Mouse (Mus musculus): ENCODE measurements around the gene Ldb2. TPM values are rescaled to one million over a fixed set of nuclear protein-coding genes. Genes with fewer than 3 reads are reported as not detected.

The Ldb2 gene
- 72.1 and 73.9 TPM in 2 replicates for polyA plus RNA-seq (2014; fragmentation: Nextera tagmentation; extraction: Ambion mirVana)

DNA sequence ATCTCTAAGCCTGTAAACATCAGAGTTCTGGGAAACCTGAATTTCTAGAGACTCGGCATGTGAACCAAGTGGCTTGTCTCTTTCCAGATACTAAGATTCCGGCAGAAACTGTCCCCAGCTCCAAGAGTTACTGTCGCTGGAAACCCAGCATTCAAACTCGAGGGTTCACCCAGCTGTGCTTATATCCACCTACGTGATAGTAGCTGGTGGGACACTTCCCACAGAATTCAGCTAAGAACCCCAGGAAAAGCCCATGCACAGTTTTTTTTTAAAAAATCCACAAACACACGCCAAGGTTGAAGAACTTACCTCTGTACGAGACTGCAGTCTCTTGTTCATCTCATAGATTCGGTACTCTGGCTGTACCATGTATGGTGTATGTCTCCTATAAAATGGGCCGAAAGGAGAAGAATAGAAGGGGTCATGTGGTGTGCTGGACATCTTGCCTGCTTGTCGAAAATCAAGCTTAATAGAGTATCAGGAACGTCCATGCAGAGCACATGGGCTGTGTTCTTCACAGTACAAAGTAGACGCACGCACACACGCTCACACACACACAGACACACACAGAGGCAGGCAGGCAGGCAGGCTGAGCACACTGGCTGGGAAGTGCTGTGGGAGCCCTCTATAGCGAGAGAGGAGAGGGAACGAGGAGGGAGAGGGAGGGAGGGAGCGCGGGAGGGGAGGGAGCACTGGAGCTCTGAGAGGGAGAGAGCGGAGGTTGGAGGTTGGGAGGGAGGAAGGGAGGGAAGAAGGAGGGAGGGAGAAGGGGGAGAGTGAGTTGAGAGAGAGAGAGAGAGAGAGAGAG is at the start of gene Ldb2:
Gene Ldb2 (minus strand): TSS at position 628 of the 808 bp plus-strand sequence.
- peaks cover 4% of the 10 kb centered on the region for H3K4me1 ChIP-seq (ENCODE audit: control insufficient read depth, insufficient read depth, low read length)
- H3K27me3 ChIP-seq (replicated peaks; ENCODE audit: control insufficient read depth, insufficient read depth, low read length): no peaks in the 10 kb centered on the region
- H3K27ac ChIP-seq (ENCODE audit: low read depth, low read length): peak within 1 kb of the TSS; percentile 49; the same call in 1 of the 2 replicates
- H3K4me2 ChIP-seq (ENCODE audit: low read length): peak within 1 kb of the TSS; percentile 60
- peak; percentile 82 for DNase-seq (ENCODE audit: low spot score)
- 2% methylated on average over 19 of the region's 19 CpGs for WGBS
- peak; percentile 93 for ATAC-seq
- no peaks in the 10 kb centered on the region for H3K9me3 ChIP-seq (replicated peaks; ENCODE audit: control insufficient read depth, low read length)
- peak within 1 kb of the TSS; percentile 38 for H3K4me3 ChIP-seq (ENCODE audit: low read depth, low read length)
- H3K9ac ChIP-seq (ENCODE audit: low read length): peak within 1 kb of the TSS; percentile 63
- H3K36me3 ChIP-seq (ENCODE audit: control insufficient read depth, insufficient read depth, low read length): no peaks in the 10 kb centered on the region

DNA sequence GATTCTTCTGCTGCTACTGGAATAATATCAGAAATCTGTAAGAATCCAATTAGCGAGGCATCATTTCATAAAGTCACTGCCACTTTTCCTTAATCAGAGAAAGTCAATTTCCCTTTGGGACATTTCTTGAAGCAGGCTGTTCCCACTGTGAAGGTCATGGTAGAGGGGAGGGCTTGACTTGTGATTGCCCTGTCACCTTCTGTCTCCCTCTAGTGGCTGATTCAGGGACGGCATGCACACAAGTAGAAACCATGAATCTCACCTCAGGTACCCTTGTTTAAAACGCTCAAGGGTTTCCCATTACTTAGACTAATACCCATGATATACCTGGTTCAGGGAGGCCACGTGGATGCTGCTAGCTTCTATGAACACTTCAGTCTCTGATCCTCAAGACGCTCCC is 31.8 kb upstream of the Ldb2 start:
- no peak for DNase-seq (ENCODE audit: low spot score)
- no peaks in the 10 kb centered on the region for H3K9me3 ChIP-seq (replicated peaks; ENCODE audit: control insufficient read depth, low read length)
- ATAC-seq: no peak
- no peak overlapping the region for H3K4me2 ChIP-seq (ENCODE audit: low read length)
- no peaks in the 10 kb centered on the region for H3K4me1 ChIP-seq (ENCODE audit: control insufficient read depth, insufficient read depth, low read length)
- H3K4me3 ChIP-seq (ENCODE audit: low read depth, low read length): no peak overlapping the region
- 61% methylated on average over 5 of the region's 5 CpGs for WGBS
- no peaks in the 10 kb centered on the region for H3K27me3 ChIP-seq (replicated peaks; ENCODE audit: control insufficient read depth, insufficient read depth, low read length)
- H3K36me3 ChIP-seq (ENCODE audit: control insufficient read depth, insufficient read depth, low read length): no peaks in the 10 kb centered on the region
- no peak overlapping the region for H3K27ac ChIP-seq (ENCODE audit: low read depth, low read length)
- H3K9ac ChIP-seq (ENCODE audit: low read length): no peak overlapping the region

DNA sequence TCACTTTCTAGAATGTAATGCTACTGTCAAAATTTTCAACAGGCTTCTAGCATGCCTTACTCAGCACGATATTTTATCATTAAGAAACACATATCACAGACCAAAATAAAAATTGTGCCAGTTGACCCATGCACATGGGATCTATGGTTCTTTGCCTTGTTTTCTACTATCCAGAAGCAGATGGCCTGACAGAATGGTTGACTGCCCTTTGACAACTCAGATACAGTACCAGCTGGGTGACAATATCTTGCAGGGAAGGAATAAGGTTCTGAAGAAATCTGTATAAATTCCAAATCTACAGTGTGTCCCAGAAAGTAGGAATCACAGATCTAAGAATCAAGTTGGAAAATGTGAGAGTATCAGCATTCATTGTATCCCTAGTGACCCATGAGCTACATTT is 16.0 kb upstream of the Ldb2 start:
- H3K27ac ChIP-seq (ENCODE audit: low read depth, low read length): no peak overlapping the region
- no peaks in the 10 kb centered on the region for H3K27me3 ChIP-seq (replicated peaks; ENCODE audit: control insufficient read depth, insufficient read depth, low read length)
- H3K9me3 ChIP-seq (replicated peaks; ENCODE audit: control insufficient read depth, low read length): no peaks in the 10 kb centered on the region
- no peaks in the 10 kb centered on the region for H3K36me3 ChIP-seq (ENCODE audit: control insufficient read depth, insufficient read depth, low read length)
- ATAC-seq (no peak), DNase-seq (ENCODE audit: low spot score) (no peak)
- no peak overlapping the region for H3K9ac ChIP-seq (ENCODE audit: low read length)
- no peaks in the 10 kb centered on the region for H3K4me1 ChIP-seq (ENCODE audit: control insufficient read depth, insufficient read depth, low read length)
- H3K4me2 ChIP-seq (ENCODE audit: low read length): no peak overlapping the region
- no peak overlapping the region for H3K4me3 ChIP-seq (ENCODE audit: low read depth, low read length)
- 84% methylated on average over 1 of the region's 1 CpGs for WGBS

DNA sequence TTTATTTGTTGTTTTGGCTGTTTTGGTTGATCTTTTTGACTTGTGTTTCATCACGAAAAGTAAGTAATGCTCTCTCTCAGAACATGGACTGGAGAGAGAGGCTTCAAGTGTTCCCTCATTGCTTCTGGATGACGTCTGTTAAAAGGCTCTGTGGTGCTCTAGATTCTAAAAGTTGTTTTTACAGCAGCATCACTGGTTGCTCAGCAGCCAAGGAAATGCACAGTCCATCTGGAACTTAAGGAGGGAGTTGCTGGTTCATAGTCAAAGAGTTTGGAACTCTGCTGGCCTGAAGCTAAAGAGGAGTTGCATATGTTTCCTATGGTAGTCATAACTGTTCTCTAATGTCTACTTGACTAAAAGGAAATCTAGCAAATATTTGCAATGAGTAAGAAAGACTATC is 6.5 kb upstream of the Ldb2 start:
- Histone ChIP-seq H3K4me2 (ENCODE audit: low read length) (no peak overlapping the region), H3K9me3 (replicated peaks; ENCODE audit: control insufficient read depth, low read length) (no peaks in the 10 kb centered on the region), H3K4me1 (ENCODE audit: control insufficient read depth, insufficient read depth, low read length) (no peaks in the 10 kb centered on the region), H3K4me3 (ENCODE audit: low read depth, low read length) (no peak overlapping the region), H3K36me3 (ENCODE audit: control insufficient read depth, insufficient read depth, low read length) (no peaks in the 10 kb centered on the region), H3K9ac (ENCODE audit: low read length) (no peak overlapping the region), H3K27ac (ENCODE audit: low read depth, low read length) (no peak overlapping the region), H3K27me3 (replicated peaks; ENCODE audit: control insufficient read depth, insufficient read depth, low read length) (no peaks in the 10 kb centered on the region)
- ATAC-seq: no peak
- WGBS: 87% methylated on average over 2 of the region's 2 CpGs
- no peak for DNase-seq (ENCODE audit: low spot score)

DNA sequence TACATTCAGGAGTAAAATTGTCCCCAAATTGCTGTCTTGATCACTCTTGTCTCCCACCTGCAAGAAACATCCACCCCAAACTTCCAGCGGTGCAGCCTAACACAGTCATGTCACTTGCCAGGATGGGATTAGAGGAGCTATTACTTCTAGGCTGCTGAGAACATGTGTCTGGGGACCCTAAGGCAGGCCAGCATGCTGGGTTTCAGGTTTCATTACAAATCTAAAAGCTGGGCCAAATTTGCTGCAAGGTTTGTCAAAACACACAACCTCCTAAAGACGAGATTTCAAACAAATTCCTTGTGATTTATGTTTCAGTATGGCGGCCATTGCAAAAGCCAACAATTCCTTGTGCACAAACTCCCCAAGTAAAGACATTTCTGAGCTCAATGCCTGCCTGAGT is 1.6 kb upstream of the Ldb2 start:
- H3K4me1 ChIP-seq (ENCODE audit: control insufficient read depth, insufficient read depth, low read length): peaks cover 4% of the 10 kb centered on the region
- H3K27me3 ChIP-seq (replicated peaks; ENCODE audit: control insufficient read depth, insufficient read depth, low read length): no peaks in the 10 kb centered on the region
- H3K36me3 ChIP-seq (ENCODE audit: control insufficient read depth, insufficient read depth, low read length): no peaks in the 10 kb centered on the region
- H3K4me2 ChIP-seq (ENCODE audit: low read length): no peak overlapping the region
- no peaks in the 10 kb centered on the region for H3K9me3 ChIP-seq (replicated peaks; ENCODE audit: control insufficient read depth, low read length)
- H3K9ac ChIP-seq (ENCODE audit: low read length): no peak overlapping the region
- no peak overlapping the region for H3K4me3 ChIP-seq (ENCODE audit: low read depth, low read length)
- ATAC-seq (no peak), DNase-seq (ENCODE audit: low spot score) (no peak)
- no peak overlapping the region for H3K27ac ChIP-seq (ENCODE audit: low read depth, low read length)
- 30% methylated on average over 3 of the region's 3 CpGs for WGBS

DNA sequence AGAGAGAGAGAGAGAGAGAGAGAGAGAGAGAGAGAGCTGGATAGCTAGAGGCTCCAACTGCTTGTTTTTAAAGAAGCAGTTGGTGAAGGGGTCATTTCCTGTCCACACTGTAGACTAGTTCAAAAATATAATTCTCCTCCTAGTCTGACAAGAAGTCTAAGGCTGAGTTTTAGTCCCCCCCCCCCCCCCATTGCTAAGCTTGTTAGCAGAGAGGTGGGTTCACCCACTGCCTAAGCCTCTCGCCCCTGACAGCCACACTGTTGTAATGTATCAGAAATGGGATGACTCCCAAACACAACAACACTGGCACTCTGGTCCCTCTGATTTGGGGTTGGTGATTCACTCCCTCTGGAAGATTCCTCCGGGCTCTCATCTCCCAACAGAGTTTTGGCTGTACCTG is 381 bp upstream of the Ldb2 start:
- DNase-seq (ENCODE audit: low spot score): peak; percentile 9
- Histone ChIP-seq H3K4me1 (ENCODE audit: control insufficient read depth, insufficient read depth, low read length) (peaks cover 4% of the 10 kb centered on the region), H3K9ac (ENCODE audit: low read length) (peak overlapping the region; percentile 63; the same call in 1 of the 2 replicates), H3K9me3 (replicated peaks; ENCODE audit: control insufficient read depth, low read length) (no peaks in the 10 kb centered on the region), H3K36me3 (ENCODE audit: control insufficient read depth, insufficient read depth, low read length) (no peaks in the 10 kb centered on the region), H3K4me3 (ENCODE audit: low read depth, low read length) (no peak overlapping the region), H3K27ac (ENCODE audit: low read depth, low read length) (no peak overlapping the region), H3K27me3 (replicated peaks; ENCODE audit: control insufficient read depth, insufficient read depth, low read length) (no peaks in the 10 kb centered on the region), H3K4me2 (ENCODE audit: low read length) (peak overlapping the region; percentile 60)
- WGBS: 12% methylated on average over 2 of the region's 2 CpGs
- ATAC-seq: peak; percentile 56

DNA sequence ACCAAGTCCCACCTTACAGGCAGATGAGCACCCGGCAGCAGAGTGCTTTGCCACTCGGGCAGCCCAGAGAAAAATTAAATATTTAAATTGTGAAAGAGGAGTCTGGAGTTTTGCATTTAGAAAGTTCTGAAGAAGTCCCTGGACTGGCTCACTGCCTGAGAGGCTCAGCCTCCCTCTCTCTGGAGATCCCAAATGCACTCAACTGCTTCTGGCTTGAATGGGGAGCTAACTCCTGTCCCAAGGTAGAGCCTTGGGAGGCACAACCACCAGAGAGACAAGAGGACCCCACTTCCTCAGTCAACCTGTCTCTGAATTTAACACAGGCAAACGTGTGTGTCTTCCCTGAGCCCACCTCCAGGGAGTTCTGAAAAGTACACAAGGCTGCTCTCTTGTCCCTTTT is 987 bp downstream of the Ldb2 start:
- Histone ChIP-seq H3K9ac (ENCODE audit: low read length) (peak overlapping the region; percentile 63), H3K4me3 (ENCODE audit: low read depth, low read length) (peak overlapping the region; percentile 38), H3K9me3 (replicated peaks; ENCODE audit: control insufficient read depth, low read length) (no peaks in the 10 kb centered on the region), H3K4me1 (ENCODE audit: control insufficient read depth, insufficient read depth, low read length) (peaks cover 4% of the 10 kb centered on the region), H3K27me3 (replicated peaks; ENCODE audit: control insufficient read depth, insufficient read depth, low read length) (no peaks in the 10 kb centered on the region), H3K36me3 (ENCODE audit: control insufficient read depth, insufficient read depth, low read length) (no peaks in the 10 kb centered on the region), H3K4me2 (ENCODE audit: low read length) (peak overlapping the region; percentile 60), H3K27ac (ENCODE audit: low read depth, low read length) (no peak overlapping the region)
- ATAC-seq (no peak), DNase-seq (ENCODE audit: low spot score) (no peak)
- 6% methylated on average over 3 of the region's 3 CpGs for WGBS

DNA sequence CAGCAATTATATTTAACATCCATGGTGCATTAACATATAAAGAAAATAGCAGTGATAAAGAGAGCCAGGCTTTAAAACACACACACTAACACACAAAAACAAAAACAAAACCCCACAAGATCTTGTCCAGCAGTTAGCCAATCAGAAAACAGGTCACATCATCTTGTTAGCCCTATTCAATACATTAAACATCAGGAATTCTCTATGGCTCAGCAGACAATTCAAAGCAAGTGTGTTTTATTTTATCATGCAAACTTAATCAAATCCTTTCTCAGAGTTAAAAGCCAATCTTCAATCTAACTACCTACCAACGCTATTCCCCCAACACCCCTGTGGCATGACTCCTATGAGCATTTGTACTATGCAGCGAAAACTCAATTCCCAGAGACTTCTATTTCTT is 1.4 kb downstream of the Ldb2 start:
- ATAC-seq (no peak), DNase-seq (ENCODE audit: low spot score) (no peak)
- peak overlapping the region; percentile 38 for H3K4me3 ChIP-seq (ENCODE audit: low read depth, low read length)
- peaks cover 4% of the 10 kb centered on the region for H3K4me1 ChIP-seq (ENCODE audit: control insufficient read depth, insufficient read depth, low read length)
- H3K4me2 ChIP-seq (ENCODE audit: low read length): peak overlapping the region; percentile 60
- 12% methylated on average over 2 of the region's 2 CpGs for WGBS
- no peaks in the 10 kb centered on the region for H3K36me3 ChIP-seq (ENCODE audit: control insufficient read depth, insufficient read depth, low read length)
- peak overlapping the region; percentile 63; the same call in 1 of the 2 replicates for H3K9ac ChIP-seq (ENCODE audit: low read length)
- H3K9me3 ChIP-seq (replicated peaks; ENCODE audit: control insufficient read depth, low read length): no peaks in the 10 kb centered on the region
- no peak overlapping the region for H3K27ac ChIP-seq (ENCODE audit: low read depth, low read length)
- H3K27me3 ChIP-seq (replicated peaks; ENCODE audit: control insufficient read depth, insufficient read depth, low read length): no peaks in the 10 kb centered on the region

DNA sequence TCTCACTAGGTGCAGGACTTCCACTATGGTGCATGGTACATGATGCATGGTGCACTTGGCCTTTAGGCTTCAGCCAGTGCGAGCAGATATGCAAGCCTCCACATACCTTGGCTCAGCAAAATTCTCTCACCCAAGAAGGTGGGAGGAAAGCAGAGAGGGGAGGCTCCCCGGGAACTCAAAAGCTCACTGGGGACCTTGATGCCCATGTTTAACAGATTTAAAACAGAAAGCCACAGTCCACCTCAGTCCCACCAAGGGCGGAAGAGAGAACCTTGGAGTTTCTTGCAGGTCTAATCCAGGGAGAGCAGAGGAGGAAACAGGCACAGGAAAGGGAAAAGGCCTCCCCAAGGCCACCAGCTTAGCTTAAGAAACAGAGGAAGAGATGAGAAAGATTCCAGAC is 14.9 kb downstream of the Ldb2 start:
- no peaks in the 10 kb centered on the region for H3K27me3 ChIP-seq (replicated peaks; ENCODE audit: control insufficient read depth, insufficient read depth, low read length)
- 88% methylated on average over 3 of the region's 3 CpGs for WGBS
- H3K4me2 ChIP-seq (ENCODE audit: low read length): no peak overlapping the region
- no peak for ATAC-seq
- H3K9ac ChIP-seq (ENCODE audit: low read length): no peak overlapping the region
- H3K9me3 ChIP-seq (replicated peaks; ENCODE audit: control insufficient read depth, low read length): no peaks in the 10 kb centered on the region
- no peaks in the 10 kb centered on the region for H3K36me3 ChIP-seq (ENCODE audit: control insufficient read depth, insufficient read depth, low read length)
- H3K27ac ChIP-seq (ENCODE audit: low read depth, low read length): no peak overlapping the region
- DNase-seq (ENCODE audit: low spot score): no peak
- H3K4me1 ChIP-seq (ENCODE audit: control insufficient read depth, insufficient read depth, low read length): no peaks in the 10 kb centered on the region
- no peak overlapping the region for H3K4me3 ChIP-seq (ENCODE audit: low read depth, low read length)
